Mouse (Mus musculus) ovary, postnatal 36 days (tissue): ENCODE measurements around the gene Gstm6.
"Not testable (repeated sequence)": the region's sequence is repeated elsewhere in the genome, so short reads cannot be mapped to it uniquely, and the experiment has no call there.

ENCODE experiments used
- DNase-seq: peaks from one replicate; pipeline ENCODE4 v3.0.0; 2022; ENCODE audit warnings: low spot score, mixed read lengths

The Gstm6 gene

GRCm38 (mm10) chr3:107889236-107889635 lies 54.3 kb downstream of the Gstm6 start:
- not testable (repeated sequence) for DNase-seq
